ENCODE assay signal across 8 mouse cellular contexts in the genomic region with DNA sequence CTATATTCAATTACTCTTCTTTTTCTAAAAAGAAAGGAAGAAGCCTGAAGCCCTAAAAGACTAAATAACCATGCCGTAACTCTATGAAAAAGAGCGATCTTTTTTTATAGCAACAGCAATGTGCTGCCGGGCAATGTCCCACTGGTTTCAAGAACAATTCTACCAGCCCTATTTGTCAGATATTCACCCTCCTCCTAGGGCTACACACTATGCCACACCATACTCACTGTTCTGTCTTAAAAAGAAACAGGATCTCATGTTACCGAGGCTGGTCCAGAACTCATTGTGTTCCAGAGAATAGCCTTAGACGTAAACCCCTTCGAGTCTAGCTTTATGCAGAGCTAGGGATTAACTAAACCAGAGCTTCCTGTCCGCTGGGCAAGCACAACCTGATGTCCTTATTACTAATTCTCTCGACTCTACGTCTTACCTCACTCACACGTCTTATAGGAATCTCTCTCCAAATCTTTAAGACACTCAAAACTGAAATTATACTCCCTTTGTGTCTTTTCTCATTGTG. TPM values are rescaled to one million over a fixed set of nuclear protein-coding genes. Genes with fewer than 3 reads are reported as not detected.
A peak's percentile ranks its signal among the peaks of the same experiment; 100 is the strongest.
DNase-seq lines count a peak whose midpoint lies in the region; ATAC-seq and TF ChIP-seq lines count a peak whose summit lies in the region.

No protein-coding gene starts in this region.

- no peak for ATAC-seq in lung, postnatal 0 days
- no peak for ATAC-seq in embryonic facial prominence, embryonic 13.5 days (ENCODE audit: insufficient number of reproducible peaks, insufficient read depth, low FRiP score, low TSS enrichment, low read depth)
- ATAC-seq in limb, embryonic 12.5 days (ENCODE audit: insufficient number of reproducible peaks, insufficient read depth, low FRiP score, low TSS enrichment, low read depth): no peak

- H3K9me3 ChIP-seq in lung, postnatal 0 days (ENCODE audit: low read length): no peaks in the 10 kb centered on the region
- no peaks in the 10 kb centered on the region for H3K9me3 ChIP-seq in embryonic facial prominence, embryonic 13.5 days
- peaks cover 13% of the 10 kb centered on the region; the same call in 1 of the 2 replicates for H3K9me3 ChIP-seq in limb, embryonic 12.5 days

- H3K27ac ChIP-seq in lung, postnatal 0 days (ENCODE audit: low read length): peak overlapping the region; percentile 90
- peak overlapping the region; percentile 92 for H3K27ac ChIP-seq in embryonic facial prominence, embryonic 13.5 days
- peak overlapping the region; percentile 91 for H3K27ac ChIP-seq in limb, embryonic 12.5 days

- WGBS in lung, postnatal 0 days: 17% methylated on average over 10 of the region's 10 CpGs
- 12% methylated on average over 10 of the region's 10 CpGs for WGBS in embryonic facial prominence, embryonic 13.5 days
- WGBS in limb, embryonic 12.5 days: 17% methylated on average over 10 of the region's 10 CpGs

- H3K4me3 ChIP-seq in lung, postnatal 0 days (ENCODE audit: low read depth, low read length): peak overlapping the region; percentile 79
- peak overlapping the region; percentile 80 for H3K4me3 ChIP-seq in embryonic facial prominence, embryonic 13.5 days
- peak overlapping the region; percentile 75 for H3K4me3 ChIP-seq in limb, embryonic 12.5 days (replicated peaks)

- peak overlapping the region; percentile 71 for H3K4me2 ChIP-seq in lung, postnatal 0 days (replicated peaks; ENCODE audit: low read depth, low read length)
- H3K4me2 ChIP-seq in embryonic facial prominence, embryonic 13.5 days: peak overlapping the region; percentile 70
- peak overlapping the region; percentile 60 for H3K4me2 ChIP-seq in limb, embryonic 12.5 days

- peak overlapping the region; percentile 76 for H3K9ac ChIP-seq in lung, postnatal 0 days (replicated peaks; ENCODE audit: low read depth)
- H3K9ac ChIP-seq in embryonic facial prominence, embryonic 13.5 days: peak overlapping the region; percentile 84
- H3K9ac ChIP-seq in limb, embryonic 12.5 days (replicated peaks): peak overlapping the region; percentile 84

- no peaks in the 10 kb centered on the region for H3K27me3 ChIP-seq in lung, postnatal 0 days (replicated peaks; ENCODE audit: insufficient read depth, low read length)
- H3K27me3 ChIP-seq in embryonic facial prominence, embryonic 13.5 days: no peaks in the 10 kb centered on the region
- no peaks in the 10 kb centered on the region for H3K27me3 ChIP-seq in limb, embryonic 12.5 days

- DNase-seq in lung, postnatal 0 days (ENCODE audit: low spot score): peak; percentile 34
- DNase-seq in lung, postnatal 4 days: no peak
- DNase-seq in retina, postnatal 1 day: peak; percentile 32
- DNase-seq in urinary bladder, adult 18-20 months (ENCODE audit: low spot score in 2 of 2): no peak
- no peak for DNase-seq in left cerebral cortex, adult 9 months (ENCODE audit: low spot score in 2 of 2)
- no peak for DNase-seq in layer of hippocampus, adult 9-10 months (ENCODE audit: low spot score)

- no peak for TF ChIP-seq EP300 in lung, postnatal 0 days (IDR thresholded peaks at IDR 0.05)

- no peaks in the 10 kb centered on the region for H3K36me3 ChIP-seq in lung, postnatal 0 days (ENCODE audit: insufficient read depth, low read length)
- H3K36me3 ChIP-seq in embryonic facial prominence, embryonic 13.5 days: 0 out of 2 replicates have a peak, but pooled peaks cover 4% of the 10 kb centered on the region
- H3K36me3 ChIP-seq in limb, embryonic 12.5 days: peaks cover 12% of the 10 kb centered on the region; the same call in 1 of the 2 replicates

- TF ChIP-seq CTCF in lung, postnatal 0 days (IDR thresholded peaks at IDR 0.05): no peak

- peaks cover 8% of the 10 kb centered on the region; the same call in 1 of the 2 replicates for H3K4me1 ChIP-seq in lung, postnatal 0 days (ENCODE audit: insufficient read depth, low read depth, low read length)
- H3K4me1 ChIP-seq in embryonic facial prominence, embryonic 13.5 days: peaks cover 16% of the 10 kb centered on the region
- peaks cover 20% of the 10 kb centered on the region for H3K4me1 ChIP-seq in limb, embryonic 12.5 days (replicated peaks)

RNA-seq across cellular contexts. Expression of a gene that starts 1.0 kb away (rescaled TPM):
- polyA plus RNA-seq in lung, postnatal 0 days (2015; fragmentation: Nextera tagmentation; extraction: Ambion mirVana): 4.9 and 5.2 TPM in 2 replicates
- polyA plus RNA-seq in embryonic facial prominence, embryonic 13.5 days (2015; fragmentation: Nextera tagmentation; extraction: Ambion mirVana): 12.6 and 15.5 TPM in 2 replicates
- polyA plus RNA-seq in limb, embryonic 12.5 days (2016; fragmentation: Nextera tagmentation; extraction: Ambion mirVana): 24.5 and 25.6 TPM in 2 replicates

Comparison
In these comparisons a context has a peak if more than half of its experiments do, and no peak if none do; other contexts are left out.
1. DNase-seq: peak in lung, postnatal 0 days (single experiment) and retina, postnatal 1 day (single experiment); none in lung, postnatal 4 days (0 of 2), urinary bladder, adult 18-20 months (0 of 2), left cerebral cortex, adult 9 months (0 of 2) and layer of hippocampus, adult 9-10 months (single experiment).
2. Peak in every context shown above with its lines, with median percentiles within 50 percentile points of each other: H3K27ac ChIP-seq, H3K4me2 ChIP-seq, H3K4me3 ChIP-seq and H3K9ac ChIP-seq.